Mouse (Mus musculus): ENCODE data around the gene Phldb2.

DNA sequence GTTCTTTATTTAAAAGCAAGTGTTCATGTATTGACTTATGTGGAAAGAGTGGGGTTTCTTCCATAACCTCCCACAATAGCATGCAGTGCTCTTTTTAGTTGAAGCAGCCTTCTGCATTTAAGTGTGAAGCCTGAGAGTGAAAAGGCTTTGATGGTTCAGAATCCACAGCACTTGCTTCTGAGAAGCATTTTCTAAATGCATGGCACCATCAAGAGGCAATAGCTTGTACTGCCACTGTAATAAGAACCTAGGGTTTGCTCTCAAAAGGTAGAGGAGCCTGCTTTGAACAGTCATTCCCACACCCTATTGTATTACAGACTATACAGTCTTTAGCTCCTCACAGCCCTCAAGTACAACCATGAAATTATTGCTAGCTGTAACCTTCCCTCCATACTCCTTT is 136.7 kb downstream of the Phldb2 start:
- no peak for TF ChIP-seq CTCF (conservative IDR thresholded peaks at IDR 0.05; ENCODE audit: insufficient read depth, insufficient read length, low read depth, low read length)
- no peak for TF ChIP-seq POLR2A (IDR thresholded peaks at IDR 0.05; ENCODE audit: low read depth, low read length)
